Mouse (Mus musculus): ENCODE measurements around the gene Galnt18.

GRCm38 (mm10) chr7:111560097-111560496 is 219.7 kb downstream of the Galnt18 start:
- peak; percentile 54 for TF ChIP-seq CTCF (IDR thresholded peaks at IDR 0.05)
- no peak for TF ChIP-seq EP300 (IDR thresholded peaks at IDR 0.05)
